Mouse (Mus musculus): Measurements from ENCODE around the gene Exo5.

DNA sequence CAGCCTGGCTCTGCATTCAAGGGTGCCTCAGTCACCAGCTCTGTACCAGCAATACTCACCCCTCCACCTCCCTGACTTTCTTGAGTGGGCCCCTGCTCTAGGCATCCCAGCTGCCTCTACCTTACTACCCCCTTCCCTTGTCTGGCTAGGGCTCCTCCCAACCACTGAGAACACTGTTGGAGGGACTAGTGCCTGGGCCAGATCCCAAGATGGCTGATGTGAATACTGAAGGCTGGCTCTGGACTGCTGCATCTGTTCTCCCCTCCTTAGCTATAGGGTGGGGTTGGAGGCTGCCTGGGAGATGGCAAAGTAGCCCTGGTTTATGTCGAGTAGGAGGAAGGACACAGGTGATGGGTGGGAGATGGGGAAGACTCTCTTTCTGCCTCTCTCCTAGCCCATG lies 32.3 kb downstream of the Exo5 start:
- no peak for TF ChIP-seq CTCF (IDR thresholded peaks at IDR 0.05; ENCODE audit: borderline replicate concordance, insufficient read depth, low read length)
- TF ChIP-seq POLR2A (IDR thresholded peaks at IDR 0.05; ENCODE audit: low read depth, low read length), result no peak
